Mouse (Mus musculus) kidney, embryonic 14.5 days (tissue): ENCODE results near the gene Lrrc23. TPM values are rescaled to one million over a fixed set of nuclear protein-coding genes. Genes with fewer than 3 reads are reported as not detected.
A peak's percentile ranks its signal among the peaks of the same experiment; 100 is the strongest.
"Not testable (repeated sequence)": the region's sequence is repeated elsewhere in the genome, so short reads cannot be mapped to it uniquely, and the experiment has no call there.

ENCODE experiments used
- ATAC-seq: fragments of 200-750 bp; cut with Nextera tagmentation; 2 replicates; pipeline ENCODE4 v1.8.0; 2017; ENCODE audit warnings: moderate number of reproducible peaks, mild to moderate bottlenecking, moderate TSS enrichment, moderate library complexity; ENCODE audit not compliant: low FRiP score, low TSS enrichment
- H3K27ac ChIP-seq: fragments of 300-500 bp; sonication (generic); 2 replicates; pipeline ENCODE4 v1.5.1; 2014; ENCODE audit warnings: low read depth, mild to moderate bottlenecking, low read length, moderate library complexity, mixed read lengths
- H3K27me3 ChIP-seq: fragments of 300-500 bp; sonication (generic); 2 replicates; pipeline ENCODE4 v1.6.1; 2014; ENCODE audit warnings: mild to moderate bottlenecking, low read length; ENCODE audit not compliant: control insufficient read depth, insufficient read depth
- H3K36me3 ChIP-seq: fragments of 300-500 bp; sonication (generic); 2 replicates; pipeline ENCODE4 v1.6.1; 2014; ENCODE audit warnings: low read length, mixed read lengths; ENCODE audit not compliant: control insufficient read depth, insufficient read depth
- H3K4me1 ChIP-seq: fragments of 300-500 bp; sonication (generic); 2 replicates; pipeline ENCODE4 v1.6.1; 2014; ENCODE audit warnings: low read length, mixed read lengths; ENCODE audit not compliant: control insufficient read depth, insufficient read depth
- H3K4me2 ChIP-seq: fragments of 300-500 bp; sonication (generic); replicated peaks from 2 replicates; pipeline ENCODE4 v1.6.1; 2014; ENCODE audit warnings: low read depth, mild to moderate bottlenecking, low read length
- H3K4me3 ChIP-seq: fragments of 300-500 bp; sonication (generic); 2 replicates; pipeline ENCODE4 v1.5.1; 2014; ENCODE audit warnings: mild to moderate bottlenecking, low read length
- H3K9ac ChIP-seq: fragments of 300-500 bp; sonication (generic); 2 replicates; pipeline ENCODE4 v1.6.1; 2014; ENCODE audit warnings: low read depth, mild to moderate bottlenecking, low read length, moderate library complexity
- H3K9me3 ChIP-seq: fragments of 300-500 bp; sonication (generic); 2 replicates; pipeline ENCODE4 v1.6.1; 2016; ENCODE audit warnings: low read length; ENCODE audit not compliant: control insufficient read depth
- WGBS: fragments of 180-500 bp; shearing (Covaris S2); extraction: QIAGEN DNeasy Blood & Tissue Kit; methylation state at CpG from one replicate; pipeline ENCODE4 v1.1.7; 2014; 5-methylcytosine and 5-hydroxymethylcytosine counted together
- polyA plus RNA-seq: library from polyadenylated mRNA; unstranded; fragments of >200 nt; fragmentation: Nextera tagmentation; extraction: Ambion mirVana; gene quantifications from 2 replicates; pipeline ENCODE4 v1.2.1, GENCODE M21; 2014

The Lrrc23 gene
- polyA plus RNA-seq, 1 experiment from 2014 or later, result 0.39 TPM

- H3K27me3 ChIP-seq, result no peaks in the 10 kb centered on the region
These were observed 24.8 kb upstream of the Lrrc23 start for GRCm38 (mm10) chr6:124804341-124804740.

GRCm38 (mm10) chr6:124803691-124804090 lies 24.2 kb upstream of the Lrrc23 start:
- not testable (repeated sequence) for H3K9ac ChIP-seq, H3K27me3 ChIP-seq, H3K4me3 ChIP-seq, H3K9me3 ChIP-seq, H3K27ac ChIP-seq, H3K36me3 ChIP-seq, H3K4me2 ChIP-seq, ATAC-seq
- H3K4me1 ChIP-seq, result peaks cover 12% of the 10 kb centered on the region; the same call in 1 of the 2 replicates
- 97% methylated on average over 4 of the region's 4 CpGs for WGBS

More at GRCm38 (mm10) chr6:124804341-124804740, 24.8 kb upstream of the Lrrc23 start:
- Histone ChIP-seq H3K36me3 (no peaks in the 10 kb centered on the region), H3K4me3 (no peak overlapping the region), H3K9me3 (no peaks in the 10 kb centered on the region), H3K4me1 (peaks cover 12% of the 10 kb centered on the region; the same call in 1 of the 2 replicates), H3K9ac (no peak overlapping the region), H3K27ac (no peak overlapping the region), H3K4me2 (no peak overlapping the region)
- no peak for ATAC-seq
- WGBS, result 87% methylated on average over 3 of the region's 3 CpGs

GRCm38 (mm10) chr6:124803061-124803460 lies 23.5 kb upstream of the Lrrc23 start:
- no peaks in the 10 kb centered on the region for H3K36me3 ChIP-seq
- H3K4me1 ChIP-seq, result peaks cover 10% of the 10 kb centered on the region; the same call in 1 of the 2 replicates
- no peak overlapping the region for H3K4me3 ChIP-seq
- no peaks in the 10 kb centered on the region for H3K27me3 ChIP-seq
- 82% methylated on average over 3 of the region's 3 CpGs for WGBS
- no peak for ATAC-seq
- no peak overlapping the region for H3K27ac ChIP-seq
- no peak overlapping the region for H3K4me2 ChIP-seq
- H3K9me3 ChIP-seq, result no peaks in the 10 kb centered on the region
- no peak overlapping the region for H3K9ac ChIP-seq

GRCm38 (mm10) chr6:124802400-124802799 lies 22.9 kb upstream of the Lrrc23 start:
- H3K9ac ChIP-seq, H3K4me1 ChIP-seq, H3K27ac ChIP-seq, H3K9me3 ChIP-seq, H3K36me3 ChIP-seq, H3K27me3 ChIP-seq, ATAC-seq: not testable (repeated sequence)
- Histone ChIP-seq H3K4me2 (peak overlapping the region; percentile 21; the same call in 1 of the 2 replicates), H3K4me3 (peak overlapping the region; percentile 10; the same call in 1 of the 2 replicates)
- 12% methylated on average over 6 of the region's 9 CpGs for WGBS

GRCm38 (mm10) chr6:124796200-124796599 lies 16.7 kb upstream of the Lrrc23 start:
- Histone ChIP-seq H3K4me3 (no peak overlapping the region), H3K9me3 (no peaks in the 10 kb centered on the region), H3K4me2 (no peak overlapping the region), H3K9ac (no peak overlapping the region), H3K27ac (peak overlapping the region; percentile 45; the same call in 1 of the 2 replicates), H3K27me3 (no peaks in the 10 kb centered on the region), H3K4me1 (no peaks in the 10 kb centered on the region), H3K36me3 (no peaks in the 10 kb centered on the region)
- 75% methylated on average over 2 of the region's 2 CpGs for whole genome bisulfite sequencing
- peak; percentile 35; the same call in 1 of the 2 replicates for ATAC-seq

GRCm38 (mm10) chr6:124795781-124796180 lies 16.3 kb upstream of the Lrrc23 start:
- H3K9ac ChIP-seq, result no peak overlapping the region
- peak; percentile 46; the same call in 1 of the 2 replicates for ATAC-seq
- H3K4me1 ChIP-seq, result no peaks in the 10 kb centered on the region
- H3K27ac ChIP-seq, result peak overlapping the region; percentile 45; the same call in 1 of the 2 replicates
- WGBS, result 78% methylated on average over 4 of the region's 4 CpGs
- no peaks in the 10 kb centered on the region for H3K36me3 ChIP-seq
- H3K4me2 ChIP-seq, result no peak overlapping the region
- H3K4me3 ChIP-seq, result no peak overlapping the region
- no peaks in the 10 kb centered on the region for H3K27me3 ChIP-seq
- no peaks in the 10 kb centered on the region for H3K9me3 ChIP-seq

GRCm38 (mm10) chr6:124791911-124792310 lies 12.4 kb upstream of the Lrrc23 start:
- no peak overlapping the region for H3K27ac ChIP-seq
- no peak for ATAC-seq
- no peaks in the 10 kb centered on the region for H3K9me3 ChIP-seq
- H3K4me1 ChIP-seq, result no peaks in the 10 kb centered on the region
- no peak overlapping the region for H3K4me2 ChIP-seq
- WGBS, result 72% methylated on average over 3 of the region's 3 CpGs
- H3K9ac ChIP-seq, result no peak overlapping the region
- H3K4me3 ChIP-seq, result no peak overlapping the region
- H3K36me3 ChIP-seq, result no peaks in the 10 kb centered on the region
- H3K27me3 ChIP-seq, result no peaks in the 10 kb centered on the region

GRCm38 (mm10) chr6:124790121-124790520 lies 10.6 kb upstream of the Lrrc23 start:
- peak; percentile 68 for ATAC-seq
- Histone ChIP-seq H3K9me3 (no peaks in the 10 kb centered on the region), H3K36me3 (no peaks in the 10 kb centered on the region), H3K4me3 (no peak overlapping the region), H3K9ac (no peak overlapping the region), H3K4me1 (no peaks in the 10 kb centered on the region), H3K27ac (peak overlapping the region; percentile 24; the same call in 1 of the 2 replicates), H3K4me2 (no peak overlapping the region), H3K27me3 (no peaks in the 10 kb centered on the region)
- WGBS, result 37% methylated on average over 4 of the region's 4 CpGs

GRCm38 (mm10) chr6:124789519-124789918 lies 10.0 kb upstream of the Lrrc23 start:
- Histone ChIP-seq H3K27me3 (no peaks in the 10 kb centered on the region), H3K4me2 (no peak overlapping the region), H3K4me1 (no peaks in the 10 kb centered on the region), H3K27ac (no peak overlapping the region), H3K4me3 (no peak overlapping the region), H3K9ac (no peak overlapping the region), H3K9me3 (no peaks in the 10 kb centered on the region), H3K36me3 (no peaks in the 10 kb centered on the region)
- WGBS, result 87% methylated on average over 4 of the region's 4 CpGs
- ATAC-seq, result no peak; the same call in 1 of the 2 replicates
